Mouse (Mus musculus): ENCODE data around the gene Eprs.

- TF ChIP-seq CTCF (IDR thresholded peaks at IDR 0.05; ENCODE audit: extremely low read depth, insufficient read depth, insufficient read length, insufficient replicate concordance) (no peak), POLR2A (IDR thresholded peaks at IDR 0.05; ENCODE audit: low read depth, low read length) (no peak)
Observed at GRCm38 (mm10) chr1:185335231-185335765, 27.5 kb upstream of the Eprs start.

Data from spleen, adult 2 months (tissue).